Mouse (Mus musculus) NIH3T3 (cell line): ENCODE measurements around the gene Olfr616.
"Not testable (repeated sequence)": the region's sequence is repeated elsewhere in the genome, so short reads cannot be mapped to it uniquely, and the experiment has no call there.

ENCODE experiments used
- DNase-seq: peaks from one replicate; pipeline ENCODE4 v3.0.0-alpha.2; 2012; ENCODE audit warnings: low read depth

The Olfr616 gene

GRCm38 (mm10) chr7:103569043-103569442 is at the start of gene Olfr616:
Gene Olfr616, minus strand, starts transcription at chr7:103569143.
- no peak for DNase-seq

- DNase-seq = no peak
Observed at GRCm38 (mm10) chr7:103612434-103612833, 43.5 kb upstream of the Olfr616 start, which contains the start of gene Olfr620. Gene Olfr620, minus strand, starts transcription at chr7:103612534.

- no peak for DNase-seq
Observed at GRCm38 (mm10) chr7:103607425-103607824, 38.5 kb upstream of the Olfr616 start.

- no peak for DNase-seq
Observed at GRCm38 (mm10) chr7:103600275-103600674, 31.3 kb upstream of the Olfr616 start, which contains the start of gene Olfr619. Gene Olfr619, plus strand, starts transcription at chr7:103600575.

GRCm38 (mm10) chr7:103589803-103590202 is 20.9 kb upstream of the Olfr616 start, which contains the start of gene Olfr618:
Gene Olfr618, plus strand, starts transcription at chr7:103590103.
- DNase-seq = no peak

- DNase-seq = no peak
Observed at GRCm38 (mm10) chr7:103572761-103573160, 3.8 kb upstream of the Olfr616 start, which contains the start of gene Olfr617. Gene Olfr617, plus strand, starts transcription at chr7:103573061.

GRCm38 (mm10) chr7:103555779-103556178 is 13.2 kb downstream of the Olfr616 start, which contains the start of gene Olfr615:
Gene Olfr615, plus strand, starts transcription at chr7:103556079.
- DNase-seq = no peak

GRCm38 (mm10) chr7:103547774-103548173 is 21.2 kb downstream of the Olfr616 start, which contains the start of gene Olfr613:
Gene Olfr613, plus strand, starts transcription at chr7:103548074.
- DNase-seq = no peak

GRCm38 (mm10) chr7:103542617-103543016 is 26.3 kb downstream of the Olfr616 start, which contains the start of gene Olfr612:
Gene Olfr612, minus strand, starts transcription at chr7:103542717.
- not testable (repeated sequence) for DNase-seq

- not testable (repeated sequence) for DNase-seq
Observed at GRCm38 (mm10) chr7:103520746-103521145, 48.2 kb downstream of the Olfr616 start, which contains the start of gene Olfr611. Gene Olfr611, minus strand, starts transcription at chr7:103520846.
